Mouse (Mus musculus) kidney, adult 2 months (tissue): ENCODE results near the gene Slc1a3. TPM values are rescaled to one million over a fixed set of nuclear protein-coding genes. Genes with fewer than 3 reads are reported as not detected.

Experiments used
- DNase-seq: peaks from one replicate; pipeline ENCODE4 v3.0.0; 2021
- H3K27ac ChIP-seq: fragments of 200-500 bp; 2 replicates; pipeline ENCODE4 v1.5.1; 2012; ENCODE audit warnings: low read depth, low read length, control low read depth, inconsistent platforms; ENCODE audit not compliant: insufficient read depth
- H3K27me3 ChIP-seq: fragments of 200-500 bp; replicated peaks from 2 replicates; pipeline ENCODE4 v1.6.1; 2012; ENCODE audit warnings: mild to moderate bottlenecking, moderate library complexity, low read length, inconsistent platforms; ENCODE audit not compliant: control insufficient read depth, insufficient read depth
- H3K36me3 ChIP-seq: fragments of 200-500 bp; 2 replicates; pipeline ENCODE4 v1.6.1; 2012; ENCODE audit warnings: mild to moderate bottlenecking, moderate library complexity, low read length, inconsistent platforms; ENCODE audit not compliant: control insufficient read depth, insufficient read depth
- H3K4me1 ChIP-seq: fragments of 200-500 bp; 2 replicates; pipeline ENCODE4 v1.6.1; 2011; ENCODE audit warnings: low read length; ENCODE audit not compliant: control insufficient read depth, insufficient read depth
- H3K4me3 ChIP-seq: fragments of 200-500 bp; 2 replicates; pipeline ENCODE4 v1.5.1; 2011; ENCODE audit warnings: mild to moderate bottlenecking, low read depth, low read length, control low read depth; ENCODE audit not compliant: insufficient read depth
- CTCF ChIP-seq: fragments of 200-500 bp; conservative IDR thresholded peaks from 2 replicates; pipeline ENCODE4 v1.5.1; 2011; ENCODE audit warnings: low read depth, mild to moderate bottlenecking, control low read depth, low read length, moderate library complexity, mixed read lengths; ENCODE audit not compliant: insufficient read depth, insufficient read length
- POLR2A ChIP-seq: fragments of 200-500 bp; IDR thresholded peaks from one replicate; pipeline ENCODE4 v1.6.1; 2011; ENCODE audit warnings: low read depth, low read length, control low read depth
- WGBS: fragments of 180-500 bp; shearing (Covaris S2); methylation state at CpG from one replicate; pipeline ENCODE4 v1.1.7; 2018; 5-methylcytosine and 5-hydroxymethylcytosine counted together
- polyA plus RNA-seq: library from polyadenylated mRNA; depleted of rRNA; stranded (reverse); fragments of >200 nt; gene quantifications from 2 replicates; pipeline ENCODE4 v1.2.3, GENCODE M21; 2012

The Slc1a3 gene
- polyA plus RNA-seq, 1 experiment: 4.2 TPM

GRCm38 (mm10) chr15:8684263-8684662 lies 26.3 kb downstream of the Slc1a3 start:
- Histone ChIP-seq H3K4me1 (no peaks in the 10 kb centered on the region), H3K27me3 (no peaks in the 10 kb centered on the region), H3K27ac (no peak overlapping the region), H3K4me3 (no peak overlapping the region), H3K36me3 (no peaks in the 10 kb centered on the region)
- WGBS: 91% methylated on average over 3 of the region's 3 CpGs
- TF ChIP-seq CTCF: no peak
- no peak for DNase-seq

- Histone ChIP-seq H3K4me3 (no peak overlapping the region), H3K36me3 (no peaks in the 10 kb centered on the region), H3K27ac (no peak overlapping the region), H3K4me1 (no peaks in the 10 kb centered on the region), H3K27me3 (no peaks in the 10 kb centered on the region)
- 81% methylated on average over 3 of the region's 3 CpGs for WGBS
- no peak for DNase-seq
- TF ChIP-seq POLR2A (no peak), CTCF (no peak)
Observed at GRCm38 (mm10) chr15:8682871-8683270, 27.7 kb downstream of the Slc1a3 start.

DNA sequence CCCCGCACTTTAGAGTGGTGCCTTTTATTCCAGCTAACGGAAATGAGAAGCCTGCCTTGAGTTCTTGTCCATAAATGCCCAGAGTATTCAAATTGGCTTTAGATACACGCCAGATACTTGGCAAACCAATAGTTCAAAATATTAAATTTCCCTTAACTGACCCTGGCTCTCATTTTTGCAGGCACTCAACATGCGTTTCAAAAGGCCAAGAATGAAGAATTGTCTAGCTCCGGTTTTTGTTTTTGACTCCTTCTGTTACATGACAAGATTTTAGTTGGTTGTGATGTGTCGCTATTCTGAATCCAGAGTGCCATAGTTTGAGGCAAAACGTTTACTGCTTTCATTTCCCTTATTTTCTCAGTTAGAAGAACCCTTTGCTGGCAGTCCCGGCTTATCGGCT lies 28.1 kb downstream of the Slc1a3 start:
- no peak for DNase-seq
- H3K36me3 ChIP-seq: no peaks in the 10 kb centered on the region
- H3K27ac ChIP-seq: no peak overlapping the region
- no peaks in the 10 kb centered on the region for H3K4me1 ChIP-seq
- TF ChIP-seq POLR2A (no peak), CTCF (no peak)
- H3K27me3 ChIP-seq: no peaks in the 10 kb centered on the region
- 91% methylated on average over 9 of the region's 9 CpGs for WGBS
- no peak overlapping the region for H3K4me3 ChIP-seq

DNA sequence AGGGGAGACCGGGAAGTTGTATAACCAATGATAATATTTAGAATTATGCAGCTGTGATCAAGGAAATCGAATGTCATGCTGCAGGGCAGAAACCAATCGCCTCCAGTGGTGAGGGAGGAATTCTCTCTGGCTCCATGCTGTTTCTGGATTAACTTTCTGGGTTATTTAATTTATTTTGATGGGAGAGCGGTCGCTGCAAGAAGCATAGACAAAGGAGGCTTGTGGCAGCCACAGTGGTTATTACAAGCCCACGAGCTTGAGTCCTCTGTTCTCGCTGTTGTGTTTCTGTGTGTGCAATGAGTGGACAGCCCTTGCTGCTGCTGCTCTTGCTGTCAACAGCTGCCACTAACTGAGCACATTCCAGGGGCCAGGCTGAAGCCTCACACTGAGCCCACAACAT lies 28.6 kb downstream of the Slc1a3 start:
- Histone ChIP-seq H3K27ac (no peak overlapping the region), H3K27me3 (no peaks in the 10 kb centered on the region), H3K4me3 (no peak overlapping the region), H3K36me3 (no peaks in the 10 kb centered on the region), H3K4me1 (no peaks in the 10 kb centered on the region)
- WGBS: 91% methylated on average over 7 of the region's 7 CpGs
- DNase-seq: no peak
- no peak for TF ChIP-seq CTCF
- no peak for TF ChIP-seq POLR2A

DNA sequence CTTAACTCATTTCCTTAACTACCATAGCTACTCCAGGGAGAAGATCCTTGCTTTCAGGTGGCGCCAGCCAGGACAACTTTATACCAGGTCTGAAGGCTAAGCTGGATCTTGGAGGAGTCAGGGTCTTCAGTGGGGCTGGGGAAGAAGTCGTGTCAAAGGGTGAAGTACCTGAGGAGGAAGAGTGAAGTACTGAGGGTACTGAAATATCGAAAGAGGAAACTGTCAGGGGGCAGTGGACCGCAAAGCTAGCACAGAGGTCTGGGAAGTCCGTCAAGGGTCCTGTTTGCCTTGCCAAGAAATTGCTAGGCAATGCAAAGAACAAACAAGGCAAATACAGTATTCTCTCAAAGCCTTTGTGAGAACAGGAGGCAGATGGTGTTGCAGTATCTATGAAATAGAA lies 29.6 kb downstream of the Slc1a3 start:
- TF ChIP-seq POLR2A: no peak
- TF ChIP-seq CTCF: no peak
- Histone ChIP-seq H3K27me3 (no peaks in the 10 kb centered on the region), H3K4me1 (no peaks in the 10 kb centered on the region), H3K36me3 (no peaks in the 10 kb centered on the region), H3K4me3 (no peak overlapping the region), H3K27ac (no peak overlapping the region)
- WGBS: 67% methylated on average over 5 of the region's 5 CpGs
- no peak for DNase-seq

DNA sequence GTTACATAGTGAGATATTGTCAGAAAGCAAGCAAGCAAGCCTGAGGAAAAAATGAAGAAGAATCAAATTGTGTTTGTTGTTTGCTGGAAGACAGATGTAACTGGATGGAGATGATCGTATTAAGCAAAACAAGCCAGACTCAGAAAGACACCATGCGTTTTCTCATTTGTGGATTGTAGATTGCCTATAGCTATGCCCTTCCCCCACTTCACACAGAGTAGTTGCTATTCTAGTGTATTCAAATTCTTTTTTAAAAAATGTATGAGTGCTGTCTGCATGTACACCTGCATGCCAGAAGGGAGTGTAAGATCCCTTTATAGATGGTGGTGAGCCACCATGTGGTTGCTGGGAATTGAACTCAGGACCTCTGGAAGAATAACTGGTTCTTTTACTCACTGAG lies 33.6 kb downstream of the Slc1a3 start:
- Histone ChIP-seq H3K36me3 (no peaks in the 10 kb centered on the region), H3K27ac (no peak overlapping the region), H3K4me1 (no peaks in the 10 kb centered on the region), H3K4me3 (no peak overlapping the region), H3K27me3 (no peaks in the 10 kb centered on the region)
- TF ChIP-seq CTCF: no peak
- no peak for TF ChIP-seq POLR2A
- no peak for DNase-seq
- 98% methylated on average over 2 of the region's 2 CpGs for WGBS

DNA sequence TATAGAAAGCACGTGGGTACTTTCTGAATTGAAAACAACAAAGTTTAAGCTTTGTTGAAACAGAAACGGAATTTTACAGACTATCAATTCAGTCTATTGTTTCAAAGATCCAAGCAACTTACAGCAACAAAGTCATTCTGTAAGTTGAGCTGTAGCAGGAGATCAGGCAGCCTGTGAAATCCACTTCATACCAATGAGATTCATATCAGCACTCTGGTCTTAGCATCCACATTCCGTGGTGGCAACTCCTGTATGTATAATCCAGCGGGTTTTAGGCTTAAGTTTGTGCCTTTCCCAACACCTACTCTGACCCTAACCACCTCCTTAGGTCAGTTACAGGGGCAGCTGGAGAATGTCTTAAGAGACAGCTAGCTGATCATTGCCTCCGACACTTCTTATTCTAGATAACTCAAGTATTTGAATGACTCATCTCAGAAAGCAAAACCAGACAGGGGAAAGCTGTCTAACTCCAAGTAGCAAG lies 34.3 kb downstream of the Slc1a3 start:
- Histone ChIP-seq H3K27me3 (no peaks in the 10 kb centered on the region), H3K27ac (no peak overlapping the region), H3K36me3 (no peaks in the 10 kb centered on the region), H3K4me3 (no peak overlapping the region), H3K4me1 (no peaks in the 10 kb centered on the region)
- 57% methylated on average over 5 of the region's 5 CpGs for WGBS
- no peak for TF ChIP-seq POLR2A
- TF ChIP-seq CTCF: no peak
- no peak for DNase-seq

- no peak for DNase-seq
- 96% methylated on average over 4 of the region's 4 CpGs for WGBS
- Histone ChIP-seq H3K36me3 (no peaks in the 10 kb centered on the region), H3K27ac (no peak overlapping the region), H3K4me1 (no peaks in the 10 kb centered on the region), H3K4me3 (no peak overlapping the region), H3K27me3 (no peaks in the 10 kb centered on the region)
- TF ChIP-seq POLR2A (no peak), CTCF (no peak)
Observed at GRCm38 (mm10) chr15:8675616-8676015, 34.9 kb downstream of the Slc1a3 start.
